Mouse (Mus musculus) E14TG2a.4 (cell line): ENCODE data around the gene Tmem50a.

ENCODE experiments used
- CTCF ChIP-seq: conservative IDR thresholded peaks from 2 replicates; pipeline ENCODE4 v1.5.1; 2014; ENCODE audit warnings: low read length
- NANOG ChIP-seq: IDR thresholded peaks from 2 replicates; pipeline ENCODE4 v1.6.1; 2014; ENCODE audit warnings: borderline replicate concordance, low read length, mixed read lengths
- POU5F1 ChIP-seq: IDR thresholded peaks from 2 replicates; pipeline ENCODE4 v1.6.1; 2014; ENCODE audit warnings: low read length, borderline replicate concordance

GRCm38 (mm10) chr4:134853637-134854485 is 61.0 kb downstream of the Tmem50a start:
- TF ChIP-seq CTCF (no peak), NANOG (no peak), POU5F1 (no peak)
